Mouse (Mus musculus) intestine, postnatal 0 days (tissue): Measurements from ENCODE around the gene Sp100. TPM values are rescaled to one million over a fixed set of nuclear protein-coding genes. Genes with fewer than 3 reads are reported as not detected.
"Not testable (repeated sequence)": the region's sequence is repeated elsewhere in the genome, so short reads cannot be mapped to it uniquely, and the experiment has no call there.

Source experiments
- ATAC-seq: fragments of 200-750 bp; cut with Nextera tagmentation; 2 replicates; pipeline ENCODE4 v1.8.0; 2017; ENCODE audit warnings: mild to moderate bottlenecking, moderate TSS enrichment, moderate library complexity
- H3K27ac ChIP-seq: fragments of 300-500 bp; sonication (generic); 2 replicates; pipeline ENCODE4 v1.5.1; 2014; ENCODE audit warnings: mild to moderate bottlenecking, low read depth, low read length, moderate library complexity
- H3K27me3 ChIP-seq: fragments of 300-500 bp; sonication (generic); replicated peaks from 2 replicates; pipeline ENCODE4 v1.6.1; 2014; ENCODE audit warnings: low read length, mixed read lengths; ENCODE audit not compliant: control insufficient read depth, insufficient read depth
- H3K36me3 ChIP-seq: fragments of 300-500 bp; sonication (generic); 2 replicates; pipeline ENCODE4 v1.6.1; 2014; ENCODE audit warnings: mild to moderate bottlenecking, moderate library complexity; ENCODE audit not compliant: control insufficient read depth, insufficient read depth
- H3K4me1 ChIP-seq: fragments of 300-500 bp; sonication (generic); replicated peaks from 2 replicates; pipeline ENCODE4 v1.6.1; 2014; ENCODE audit warnings: antibody characterized with exemption, low read length, mixed read lengths; ENCODE audit not compliant: control insufficient read depth, insufficient read depth
- H3K4me2 ChIP-seq: fragments of 300-500 bp; sonication (generic); replicated peaks from 2 replicates; pipeline ENCODE4 v1.6.1; 2014; ENCODE audit warnings: low read depth, mild to moderate bottlenecking, moderate library complexity
- H3K4me3 ChIP-seq: fragments of 300-500 bp; sonication (generic); 2 replicates; pipeline ENCODE4 v1.5.1; 2014; ENCODE audit warnings: low read depth, low read length
- H3K9ac ChIP-seq: fragments of 300-500 bp; sonication (generic); 2 replicates; pipeline ENCODE4 v1.6.1; 2014; ENCODE audit warnings: mild to moderate bottlenecking, low read depth, low read length
- H3K9me3 ChIP-seq: fragments of 300-500 bp; sonication (generic); 2 replicates; pipeline ENCODE4 v1.6.1; 2016; ENCODE audit warnings: mixed run types; ENCODE audit not compliant: control insufficient read depth
- CTCF ChIP-seq: sonication (generic); IDR thresholded peaks from 2 replicates; pipeline ENCODE4 v1.5.1; 2016; ENCODE audit warnings: low read depth, mild to moderate bottlenecking, control low read depth, antibody characterized with exemption, moderate library complexity
- WGBS: fragments of 180-500 bp; shearing (Covaris S2); extraction: QIAGEN DNeasy Blood & Tissue Kit; methylation state at CpG from one replicate; pipeline ENCODE4 v1.1.7; 2014; 5-methylcytosine and 5-hydroxymethylcytosine counted together
- polyA plus RNA-seq: library from polyadenylated mRNA; unstranded; fragments of >200 nt; fragmentation: Nextera tagmentation; extraction: Ambion mirVana; gene quantifications from 2 replicates; pipeline ENCODE4 v1.2.1, GENCODE M21; 2015

Sp100 gene
- polyA plus RNA-seq, 1 experiment from 2014 or later = 4.2 TPM

- H3K27ac ChIP-seq, H3K36me3 ChIP-seq, ATAC-seq, H3K9me3 ChIP-seq, H3K9ac ChIP-seq, H3K4me2 ChIP-seq, H3K4me1 ChIP-seq, H3K4me3 ChIP-seq, H3K27me3 ChIP-seq: not testable (repeated sequence)
- 59% methylated on average over 3 of the region's 3 CpGs for WGBS
These were observed 12.9 kb upstream of the Sp100 start for GRCm38 (mm10) chr1:85636936-85637335.

GRCm38 (mm10) chr1:85638144-85638543 is 11.6 kb upstream of the Sp100 start:
- H3K36me3 ChIP-seq, ATAC-seq, H3K4me2 ChIP-seq, H3K9ac ChIP-seq, H3K9me3 ChIP-seq, H3K4me3 ChIP-seq, H3K4me1 ChIP-seq, H3K27ac ChIP-seq, H3K27me3 ChIP-seq: not testable (repeated sequence)
- WGBS = 83% methylated on average over 4 of the region's 4 CpGs

GRCm38 (mm10) chr1:85650524-85650923 is 736 bp downstream of the Sp100 start:
- H3K9me3 ChIP-seq, ATAC-seq, H3K27ac ChIP-seq, H3K4me1 ChIP-seq, H3K36me3 ChIP-seq, H3K4me3 ChIP-seq, H3K27me3 ChIP-seq, H3K9ac ChIP-seq, H3K4me2 ChIP-seq: not testable (repeated sequence)
- WGBS = 73% methylated on average over 3 of the region's 5 CpGs

GRCm38 (mm10) chr1:85651770-85652275 is 2.0 kb downstream of the Sp100 start:
- not testable (repeated sequence) for H3K9me3 ChIP-seq, ATAC-seq, H3K9ac ChIP-seq, H3K4me2 ChIP-seq, H3K27ac ChIP-seq, H3K4me3 ChIP-seq, H3K36me3 ChIP-seq, H3K4me1 ChIP-seq, H3K27me3 ChIP-seq
- WGBS = 84% methylated on average over 13 of the region's 13 CpGs

- not testable (repeated sequence) for H3K9ac ChIP-seq, H3K4me1 ChIP-seq, H3K4me3 ChIP-seq, H3K36me3 ChIP-seq, H3K9me3 ChIP-seq, H3K27me3 ChIP-seq, H3K27ac ChIP-seq, ATAC-seq, H3K4me2 ChIP-seq
- 95% methylated on average over 2 of the region's 2 CpGs for WGBS
These were observed 7.4 kb downstream of the Sp100 start for GRCm38 (mm10) chr1:85657211-85657610.

DNA sequence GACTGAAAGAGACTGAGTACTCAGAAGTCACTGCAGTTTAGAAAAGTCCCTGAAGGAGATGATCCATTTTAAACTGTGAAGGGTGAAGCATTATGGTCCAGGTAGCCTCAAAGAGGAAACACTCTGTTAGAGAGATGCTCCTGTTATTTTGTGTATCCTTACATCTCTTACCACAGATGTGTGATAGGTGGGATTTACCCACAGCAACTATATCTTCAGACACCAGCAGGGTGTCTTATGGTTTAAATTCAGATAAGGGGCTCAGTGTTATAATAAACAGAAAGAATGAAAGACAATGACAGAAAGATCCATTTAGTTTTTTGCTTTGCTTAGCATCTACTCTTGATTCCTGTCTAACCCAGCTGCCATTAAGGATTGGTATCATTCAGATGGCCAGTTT is 14.5 kb downstream of the Sp100 start:
- no peaks in the 10 kb centered on the region for H3K4me1 ChIP-seq
- H3K36me3 ChIP-seq = no peaks in the 10 kb centered on the region
- no peaks in the 10 kb centered on the region for H3K27me3 ChIP-seq

GRCm38 (mm10) chr1:85680226-85680625 is 30.4 kb downstream of the Sp100 start:
- WGBS = 72% methylated on average over 4 of the region's 4 CpGs
- no peaks in the 10 kb centered on the region for H3K36me3 ChIP-seq
- no peaks in the 10 kb centered on the region for H3K4me1 ChIP-seq
- no peak overlapping the region for H3K4me2 ChIP-seq
- no peaks in the 10 kb centered on the region for H3K27me3 ChIP-seq
- no peak overlapping the region for H3K9ac ChIP-seq
- H3K4me3 ChIP-seq = no peak overlapping the region
- ATAC-seq = no peak
- no peak overlapping the region for H3K27ac ChIP-seq
- no peak for TF ChIP-seq CTCF
- H3K9me3 ChIP-seq = no peaks in the 10 kb centered on the region

More for the DNA sequence above, 14.5 kb downstream of the Sp100 start:
- TF ChIP-seq CTCF = no peak
- Histone ChIP-seq H3K27ac (no peak overlapping the region), H3K9ac (no peak overlapping the region), H3K4me3 (no peak overlapping the region), H3K4me2 (no peak overlapping the region), H3K9me3 (no peaks in the 10 kb centered on the region)
- no peak for ATAC-seq
